Mouse (Mus musculus): ENCODE data around the gene Acp5. TPM values are rescaled to one million over a fixed set of nuclear protein-coding genes. Genes with fewer than 3 reads are reported as not detected.

Acp5 gene
- 159 TPM for polyA plus RNA-seq (2017; shearing (Covaris generic))

GRCm38 (mm10) chr9:22135644-22136390, at the start of gene Acp5:
Acp5 (minus strand) TSS chr9:22135711.

GRCm38 (mm10) chr9:22156497-22157245, 21.2 kb upstream of the Acp5 start, which contains the start of gene Pigyl:
Pigyl (plus strand) TSS chr9:22156846.

DNA sequence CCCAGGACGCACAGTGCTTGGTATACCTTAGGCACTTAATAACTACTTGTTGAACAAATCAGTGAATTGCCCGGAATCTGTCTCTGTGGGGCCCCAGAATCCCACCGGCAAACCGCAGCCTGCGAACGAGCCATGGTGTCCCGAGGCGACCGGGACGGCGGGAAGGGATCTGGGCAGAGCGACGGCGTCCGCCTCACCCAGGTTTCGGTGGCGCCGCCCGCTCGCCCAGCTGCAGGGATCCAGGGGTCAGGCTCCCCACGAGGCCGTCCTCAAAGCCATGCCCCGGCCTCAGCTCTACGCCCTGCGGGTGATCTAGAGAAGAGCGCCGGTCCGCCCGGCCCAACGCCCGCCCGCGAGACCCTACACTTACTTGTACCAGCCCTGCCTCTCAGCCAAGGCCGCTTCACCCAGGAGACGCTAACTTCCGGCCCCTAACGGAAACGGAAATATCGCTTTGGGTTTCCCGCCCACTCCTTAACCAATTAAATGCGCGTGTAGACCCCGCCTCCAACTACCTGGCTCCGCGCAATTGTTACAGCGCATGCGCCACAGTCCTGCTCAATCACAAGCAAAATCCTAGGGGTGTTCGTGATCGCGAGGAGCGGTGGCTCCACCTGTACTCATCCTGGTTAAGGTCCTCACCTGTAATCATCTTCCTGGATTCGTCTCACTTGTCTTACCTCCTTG, 18.6 kb downstream of the Acp5 start, which contains the start of gene Elof1:
Gene Elof1 (minus strand): TSS at position 433 of the 687 bp plus-strand sequence.

DNA sequence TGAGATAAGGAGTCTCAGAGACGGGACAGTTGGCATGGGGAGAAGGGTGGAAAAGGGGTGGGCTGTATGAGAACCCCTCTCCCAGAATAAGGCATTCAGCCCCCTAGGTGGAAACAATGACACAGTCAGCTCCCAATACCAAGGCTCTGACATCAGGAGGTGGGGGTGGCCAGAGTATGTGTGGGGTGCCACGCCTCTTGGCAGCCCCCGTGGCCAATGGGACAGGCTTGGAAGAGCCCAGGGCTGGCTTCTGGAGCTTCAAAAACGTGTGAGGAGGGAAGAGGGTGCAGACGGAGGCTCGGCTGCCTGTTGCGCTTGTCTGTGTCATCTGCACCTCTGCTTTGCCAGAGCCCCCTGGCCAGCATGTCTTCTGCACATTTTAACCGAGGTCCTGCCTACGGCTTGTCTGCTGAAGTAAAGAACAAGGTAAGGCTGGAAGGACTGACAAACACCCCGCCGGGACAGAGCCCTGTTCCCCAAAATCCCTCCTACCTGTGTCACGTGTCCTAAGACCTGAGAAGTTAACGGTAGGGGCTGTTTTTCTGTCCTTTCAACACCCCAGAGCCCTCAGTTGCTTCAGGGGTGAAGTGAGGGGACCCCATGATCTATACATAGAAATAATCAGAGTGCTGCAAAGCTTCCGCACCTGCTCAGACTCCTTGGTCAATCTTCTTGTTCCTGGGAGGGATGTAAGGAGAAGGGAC, 36.4 kb downstream of the Acp5 start, which contains the start of gene Cnn1:
Gene Cnn1 (plus strand): TSS at position 224 of the 704 bp plus-strand sequence.

GRCm38 (mm10) chr9:22085022-22085834, 50.3 kb downstream of the Acp5 start, which contains the start of gene Ecsit:
Ecsit (minus strand) TSS chr9:22085438.

Other genes starting within 250 kb of the Acp5 start
- 8.0 TPM for gene Rab3d, start 217.5 kb downstream of the Acp5 start, polyA plus RNA-seq (2017; shearing (Covaris generic))
- gene Ccdc159, start 208.2 kb downstream of the Acp5 start, polyA plus RNA-seq (2017; shearing (Covaris generic)) = not detected
- gene Tmem205, start 208.2 kb downstream of the Acp5 start, polyA plus RNA-seq (2017; shearing (Covaris generic)) = 0.90 TPM
- gene Plppr2, start 198.7 kb downstream of the Acp5 start, polyA plus RNA-seq (2017; shearing (Covaris generic)) = 1.9 TPM
- 4.7 TPM for gene Swsap1, start 180.0 kb downstream of the Acp5 start, polyA plus RNA-seq (2017; shearing (Covaris generic))
- not detected for gene Epor, start 172.2 kb downstream of the Acp5 start, polyA plus RNA-seq (2017; shearing (Covaris generic))
- not detected for gene Rgl3, start 146.3 kb downstream of the Acp5 start, polyA plus RNA-seq (2017; shearing (Covaris generic))
- not detected for gene Ccdc151, start 133.1 kb downstream of the Acp5 start, polyA plus RNA-seq (2017; shearing (Covaris generic))
- gene Prkcsh, start 132.9 kb downstream of the Acp5 start, polyA plus RNA-seq (2017; shearing (Covaris generic)) = 60.3 TPM
- 0.12 TPM for gene Elavl3, start 83.7 kb downstream of the Acp5 start, polyA plus RNA-seq (2017; shearing (Covaris generic))
- not detected for gene Gm49318, start 64.5 kb downstream of the Acp5 start, polyA plus RNA-seq (2017; shearing (Covaris generic))
- 24.9 TPM for gene Zfp653, start 64.3 kb downstream of the Acp5 start, polyA plus RNA-seq (2017; shearing (Covaris generic))
- gene Ecsit, start 50.3 kb downstream of the Acp5 start, polyA plus RNA-seq (2017; shearing (Covaris generic)) = 26.0 TPM
- gene Cnn1, start 36.5 kb downstream of the Acp5 start, polyA plus RNA-seq (2017; shearing (Covaris generic)) = not detected
- 26.1 TPM for gene Elof1, start 18.5 kb downstream of the Acp5 start, polyA plus RNA-seq (2017; shearing (Covaris generic))
- 10.1 TPM for gene Pigyl, start 21.1 kb upstream of the Acp5 start, polyA plus RNA-seq (2017; shearing (Covaris generic))
- not detected for gene Zfp872, start 52.4 kb upstream of the Acp5 start, polyA plus RNA-seq (2017; shearing (Covaris generic))
- 50.9 TPM for gene Zfp809, start 90.0 kb upstream of the Acp5 start, polyA plus RNA-seq (2017; shearing (Covaris generic))
- 1.5 TPM for gene Zfp599, start 124.2 kb upstream of the Acp5 start, polyA plus RNA-seq (2017; shearing (Covaris generic))
- 11.3 TPM for gene Zfp810, start 171.9 kb upstream of the Acp5 start, polyA plus RNA-seq (2017; shearing (Covaris generic))